Mouse (Mus musculus) MEL (cell line): ENCODE results near the gene Syne2.

ENCODE experiments used
- CHD2 ChIP-seq: IDR thresholded peaks from 2 replicates; pipeline ENCODE4 v1.6.1; 2011; ENCODE audit warnings: low read length, improper control_type of control experiment
- CTCF ChIP-seq, 3 experiments: IDR thresholded peaks in 2 of 3; conservative IDR thresholded peaks in 1 of 3; 2 replicates each; pipeline ENCODE4 v1.5.1; 2011 to 2012; ENCODE audit warnings: low read length in 3 of 3, low read depth in 2 of 3, mild to moderate bottlenecking in 2 of 3, improper control_type of control experiment in 1 of 3, inconsistent platforms in 1 of 3, mixed read lengths in 1 of 3, moderate library complexity in 1 of 3; ENCODE audit not compliant: control insufficient read depth in 1 of 3, insufficient read depth in 1 of 3, poor library complexity in 1 of 3, severe bottlenecking in 1 of 3
- EP300 ChIP-seq, 2 experiments: IDR thresholded peaks; 2 replicates each; pipeline ENCODE4 v1.6.1; 2011; ENCODE audit warnings: improper control_type of control experiment in 2 of 2, low read length in 2 of 2, low read depth in 1 of 2, mild to moderate bottlenecking in 1 of 2
- MAX ChIP-seq: IDR thresholded peaks from 2 replicates; pipeline ENCODE4 v1.6.1; 2011; ENCODE audit warnings: low read length, improper control_type of control experiment
- MEF2A ChIP-seq: IDR thresholded peaks from 2 replicates; pipeline ENCODE4 v1.6.1; 2014; ENCODE audit warnings: low read depth, mild to moderate bottlenecking, inconsistent platforms, low read length, improper control_type of control experiment; ENCODE audit not compliant: poor library complexity, insufficient replicate concordance, severe bottlenecking; ENCODE audit errors: extremely low read depth
- POLR2A ChIP-seq, 2 experiments: IDR thresholded peaks; 2 replicates each; pipeline ENCODE4 v1.6.1; 2011 to 2012; ENCODE audit warnings: low read length in 2 of 2, mild to moderate bottlenecking in 2 of 2, control low read depth in 1 of 2, improper control_type of control experiment in 1 of 2, low read depth in 1 of 2, moderate library complexity in 1 of 2; ENCODE audit not compliant: control insufficient read depth in 1 of 2, insufficient read depth in 1 of 2, poor library complexity in 1 of 2
- POLR2AphosphoS2 ChIP-seq: IDR thresholded peaks from 2 replicates; pipeline ENCODE4 v1.6.1; 2011; ENCODE audit warnings: low read length, improper control_type of control experiment
- RAD21 ChIP-seq: IDR thresholded peaks from 2 replicates; pipeline ENCODE4 v1.6.1; 2011; ENCODE audit warnings: mild to moderate bottlenecking, low read depth, low read length, improper control_type of control experiment
- USF1 ChIP-seq: IDR thresholded peaks from 2 replicates; pipeline ENCODE4 v1.6.1; 2014; ENCODE audit warnings: low read depth, mild to moderate bottlenecking, inconsistent platforms, low read length, improper control_type of control experiment, moderate library complexity

DNA sequence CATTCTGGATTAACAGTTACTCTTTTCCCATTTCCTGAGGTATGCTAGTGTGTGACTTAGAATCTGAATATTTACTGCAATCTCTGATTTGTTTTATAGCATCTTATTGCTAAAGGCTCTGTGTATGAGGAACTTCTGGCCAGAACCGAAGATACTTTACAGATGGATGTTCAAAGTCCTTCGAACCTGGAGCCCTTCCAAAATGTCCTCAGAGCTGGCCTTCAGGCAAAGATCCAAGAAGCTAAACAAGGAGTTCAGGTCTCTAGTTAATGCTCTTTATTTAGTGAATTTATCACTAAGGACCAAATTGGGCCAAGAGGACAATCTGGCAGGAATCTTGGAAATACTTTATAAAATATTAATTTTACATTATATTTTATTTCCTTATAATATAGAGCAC lies 100.5 kb downstream of the Syne2 start:
- no peak for TF ChIP-seq EP300 (IDR thresholded peaks at IDR 0.05; ENCODE audit: low read depth in 1 of 2, low read length in 2 of 2)
- TF ChIP-seq RAD21, result no peak
- TF ChIP-seq MAX, result no peak
- no peak for TF ChIP-seq MEF2A
- no peak for TF ChIP-seq CHD2
- no peak for TF ChIP-seq USF1
- TF ChIP-seq POLR2A (IDR thresholded peaks at IDR 0.05; ENCODE audit: control insufficient read depth in 1 of 2, insufficient read depth in 1 of 2, low read depth in 1 of 2, low read length in 2 of 2, poor library complexity in 1 of 2), result no peak
- no peak for TF ChIP-seq POLR2AphosphoS2
- no peak for TF ChIP-seq CTCF (IDR thresholded peaks at IDR 0.05 in 2 of 3, conservative IDR thresholded peaks at IDR 0.05 in 1 of 3; ENCODE audit: control insufficient read depth in 1 of 3, insufficient read depth in 1 of 3, low read depth in 2 of 3, low read length in 3 of 3, poor library complexity in 1 of 3, severe bottlenecking in 1 of 3)
